Mouse (Mus musculus): Measurements from ENCODE around the gene Ensa. TPM values are rescaled to one million over a fixed set of nuclear protein-coding genes. Genes with fewer than 3 reads are reported as not detected.
"Not testable (repeated sequence)": the region's sequence is repeated elsewhere in the genome, so short reads cannot be mapped to it uniquely, and the experiment has no call there.

Ensa gene
- polyA plus RNA-seq, 1 experiment from 2014 or later, result 118 TPM

- H3K36me3 ChIP-seq (ENCODE audit: control insufficient read depth, insufficient read depth, low read length), result peaks cover 4% of the 10 kb centered on the region; the same call in 1 of the 2 replicates
These were observed 41.5 kb downstream of the Ensa start for GRCm38 (mm10) chr3:95666124-95666844.

GRCm38 (mm10) chr3:95667521-95667920 lies 42.7 kb downstream of the Ensa start:
- no peaks in the 10 kb centered on the region for H3K9me3 ChIP-seq (ENCODE audit: control insufficient read depth, low read length)
- WGBS, result 50% methylated on average over 4 of the region's 4 CpGs
- peaks cover 4% of the 10 kb centered on the region; the same call in 1 of the 2 replicates for H3K36me3 ChIP-seq (ENCODE audit: control insufficient read depth, insufficient read depth, low read length)
- no peak overlapping the region for H3K9ac ChIP-seq (ENCODE audit: low read depth, low read length)
- no peaks in the 10 kb centered on the region for H3K27me3 ChIP-seq (replicated peaks; ENCODE audit: control insufficient read depth, insufficient read depth, low read length)
- peak; percentile 10; the same call in 1 of the 2 replicates for ATAC-seq
- H3K4me3 ChIP-seq (ENCODE audit: low read length), result no peak overlapping the region
- H3K4me2 ChIP-seq (ENCODE audit: low read length), result 0 out of 2 replicates have a peak overlapping the region, but pooled peaks have one; percentile 7
- peaks cover 20% of the 10 kb centered on the region for H3K4me1 ChIP-seq (ENCODE audit: control insufficient read depth, insufficient read depth, low read depth, low read length)
- peak overlapping the region; percentile 72 for H3K27ac ChIP-seq (ENCODE audit: low read depth, low read length)

More at GRCm38 (mm10) chr3:95666124-95666844, 41.5 kb downstream of the Ensa start:
- Histone ChIP-seq H3K9ac (ENCODE audit: low read depth, low read length) (no peak overlapping the region), H3K27ac (ENCODE audit: low read depth, low read length) (no peak overlapping the region), H3K4me1 (ENCODE audit: control insufficient read depth, insufficient read depth, low read depth, low read length) (peaks cover 29% of the 10 kb centered on the region), H3K4me2 (ENCODE audit: low read length) (no peak overlapping the region), H3K4me3 (ENCODE audit: low read length) (no peak overlapping the region), H3K27me3 (replicated peaks; ENCODE audit: control insufficient read depth, insufficient read depth, low read length) (no peaks in the 10 kb centered on the region), H3K9me3 (ENCODE audit: control insufficient read depth, low read length) (no peaks in the 10 kb centered on the region)
- WGBS, result 69% methylated on average over 6 of the region's 6 CpGs
- ATAC-seq, result no peak

- peak overlapping the region; percentile 72 for H3K27ac ChIP-seq (ENCODE audit: low read depth, low read length)
- peaks cover 4% of the 10 kb centered on the region; the same call in 1 of the 2 replicates for H3K36me3 ChIP-seq (ENCODE audit: control insufficient read depth, insufficient read depth, low read length)
- H3K9ac ChIP-seq (ENCODE audit: low read depth, low read length), result no peak overlapping the region
- no peak overlapping the region for H3K4me3 ChIP-seq (ENCODE audit: low read length)
- H3K9me3 ChIP-seq (ENCODE audit: control insufficient read depth, low read length), result no peaks in the 10 kb centered on the region
- peak; percentile 55 for ATAC-seq
- H3K27me3 ChIP-seq (replicated peaks; ENCODE audit: control insufficient read depth, insufficient read depth, low read length), result no peaks in the 10 kb centered on the region
- H3K4me1 ChIP-seq (ENCODE audit: control insufficient read depth, insufficient read depth, low read depth, low read length), result peaks cover 16% of the 10 kb centered on the region
- H3K4me2 ChIP-seq (ENCODE audit: low read length), result 0 out of 2 replicates have a peak overlapping the region, but pooled peaks have one; percentile 7
- 22% methylated on average over 7 of the region's 7 CpGs for WGBS
These were observed 43.2 kb downstream of the Ensa start for GRCm38 (mm10) chr3:95668026-95668425.

GRCm38 (mm10) chr3:95668589-95669308 lies 44.0 kb downstream of the Ensa start:
- Histone ChIP-seq H3K4me2 (ENCODE audit: low read length) (no peak overlapping the region), H3K9ac (ENCODE audit: low read depth, low read length) (no peak overlapping the region), H3K27me3 (replicated peaks; ENCODE audit: control insufficient read depth, insufficient read depth, low read length) (no peaks in the 10 kb centered on the region), H3K9me3 (ENCODE audit: control insufficient read depth, low read length) (no peaks in the 10 kb centered on the region), H3K4me1 (ENCODE audit: control insufficient read depth, insufficient read depth, low read depth, low read length) (peaks cover 11% of the 10 kb centered on the region), H3K27ac (ENCODE audit: low read depth, low read length) (peak overlapping the region; percentile 72; the same call in 1 of the 2 replicates), H3K36me3 (ENCODE audit: control insufficient read depth, insufficient read depth, low read length) (peaks cover 7% of the 10 kb centered on the region), H3K4me3 (ENCODE audit: low read length) (no peak overlapping the region)
- no peak for ATAC-seq
- WGBS, result 70% methylated on average over 7 of the region's 7 CpGs

GRCm38 (mm10) chr3:95669309-95669665 lies 44.5 kb downstream of the Ensa start:
- Histone ChIP-seq H3K9ac (ENCODE audit: low read depth, low read length) (no peak overlapping the region), H3K9me3 (ENCODE audit: control insufficient read depth, low read length) (no peaks in the 10 kb centered on the region), H3K4me1 (ENCODE audit: control insufficient read depth, insufficient read depth, low read depth, low read length) (peaks cover 11% of the 10 kb centered on the region), H3K4me3 (ENCODE audit: low read length) (no peak overlapping the region), H3K27me3 (replicated peaks; ENCODE audit: control insufficient read depth, insufficient read depth, low read length) (no peaks in the 10 kb centered on the region), H3K36me3 (ENCODE audit: control insufficient read depth, insufficient read depth, low read length) (peaks cover 7% of the 10 kb centered on the region), H3K27ac (ENCODE audit: low read depth, low read length) (no peak overlapping the region), H3K4me2 (ENCODE audit: low read length) (no peak overlapping the region)
- 92% methylated on average over 3 of the region's 3 CpGs for WGBS
- ATAC-seq, result no peak

- ATAC-seq; H3K36me3 ChIP-seq (ENCODE audit: control insufficient read depth, insufficient read depth, low read length); H3K4me2 ChIP-seq (ENCODE audit: low read length); H3K27ac ChIP-seq (ENCODE audit: low read depth, low read length); H3K9ac ChIP-seq (ENCODE audit: low read depth, low read length); H3K9me3 ChIP-seq (ENCODE audit: control insufficient read depth, low read length); H3K27me3 ChIP-seq (replicated peaks; ENCODE audit: control insufficient read depth, insufficient read depth, low read length); H3K4me3 ChIP-seq (ENCODE audit: low read length): not testable (repeated sequence)
- H3K4me1 ChIP-seq (ENCODE audit: control insufficient read depth, insufficient read depth, low read depth, low read length), result peaks cover 17% of the 10 kb centered on the region
- 96% methylated on average over 3 of the region's 3 CpGs for WGBS
These were observed 45.6 kb downstream of the Ensa start for GRCm38 (mm10) chr3:95670419-95670818.

GRCm38 (mm10) chr3:95671201-95671600 lies 46.4 kb downstream of the Ensa start:
- H3K4me2 ChIP-seq (ENCODE audit: low read length), result no peak overlapping the region
- H3K4me3 ChIP-seq (ENCODE audit: low read length), result no peak overlapping the region
- no peak for ATAC-seq
- H3K9me3 ChIP-seq (ENCODE audit: control insufficient read depth, low read length), result no peaks in the 10 kb centered on the region
- 90% methylated on average over 5 of the region's 5 CpGs for WGBS
- H3K9ac ChIP-seq (ENCODE audit: low read depth, low read length), result no peak overlapping the region
- no peak overlapping the region for H3K27ac ChIP-seq (ENCODE audit: low read depth, low read length)
- peaks cover 18% of the 10 kb centered on the region for H3K4me1 ChIP-seq (ENCODE audit: control insufficient read depth, insufficient read depth, low read depth, low read length)
- H3K36me3 ChIP-seq (ENCODE audit: control insufficient read depth, insufficient read depth, low read length), result peaks cover 5% of the 10 kb centered on the region
- no peaks in the 10 kb centered on the region for H3K27me3 ChIP-seq (replicated peaks; ENCODE audit: control insufficient read depth, insufficient read depth, low read length)

GRCm38 (mm10) chr3:95672461-95672860 lies 47.7 kb downstream of the Ensa start:
- 61% methylated on average over 3 of the region's 3 CpGs for WGBS
- H3K9ac ChIP-seq (ENCODE audit: low read depth, low read length), result no peak overlapping the region
- H3K4me1 ChIP-seq (ENCODE audit: control insufficient read depth, insufficient read depth, low read depth, low read length), result peaks cover 17% of the 10 kb centered on the region

More at GRCm38 (mm10) chr3:95672461-95672860, 47.7 kb downstream of the Ensa start:
- Histone ChIP-seq H3K9me3 (ENCODE audit: control insufficient read depth, low read length) (no peaks in the 10 kb centered on the region), H3K27me3 (replicated peaks; ENCODE audit: control insufficient read depth, insufficient read depth, low read length) (no peaks in the 10 kb centered on the region), H3K4me2 (ENCODE audit: low read length) (no peak overlapping the region), H3K4me3 (ENCODE audit: low read length) (no peak overlapping the region), H3K27ac (ENCODE audit: low read depth, low read length) (no peak overlapping the region), H3K36me3 (ENCODE audit: control insufficient read depth, insufficient read depth, low read length) (peaks cover 5% of the 10 kb centered on the region)
- ATAC-seq, result no peak
